Mouse (Mus musculus): ENCODE data around the gene Actn4. TPM values are rescaled to one million over a fixed set of nuclear protein-coding genes. Genes with fewer than 3 reads are reported as not detected.
"Not testable (repeated sequence)": the region's sequence is repeated elsewhere in the genome, so short reads cannot be mapped to it uniquely, and the experiment has no call there.

Gene Actn4
- total and polyA plus RNA-seq, 2 experiments from 2014 or later = 120 to 171 TPM

DNA sequence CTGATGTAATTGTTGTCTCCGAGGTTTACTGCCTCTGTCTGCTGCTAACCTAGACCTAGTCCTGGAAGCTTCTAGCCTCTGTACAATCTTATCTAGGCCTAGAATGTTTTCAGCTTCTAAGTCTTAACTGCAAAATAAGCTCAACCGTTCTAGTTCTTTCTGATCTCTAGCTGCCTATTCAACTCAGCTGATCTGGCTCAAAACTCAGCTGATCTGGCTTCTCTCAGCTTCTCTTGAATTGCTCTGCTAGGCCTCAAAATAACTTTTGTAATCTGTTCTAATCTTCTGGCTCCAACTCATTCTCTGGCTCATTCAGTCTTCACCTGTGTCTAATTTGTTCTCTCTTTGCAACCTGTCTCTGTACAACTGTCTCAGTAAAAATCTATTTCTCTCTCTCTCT is 87.6 kb downstream of the Actn4 start:
- Histone ChIP-seq H3K9me3 (replicated peaks; ENCODE audit: control insufficient read depth, low read length) (no peaks in the 10 kb centered on the region), H3K4me3 (ENCODE audit: low read depth, low read length) (no peak overlapping the region), H3K4me1 (ENCODE audit: control insufficient read depth, insufficient read depth) (no peaks in the 10 kb centered on the region), H3K27me3 (ENCODE audit: control insufficient read depth, insufficient read depth, low read length) (no peaks in the 10 kb centered on the region), H3K4me2 (ENCODE audit: low read depth, low read length) (no peak overlapping the region), H3K36me3 (replicated peaks; ENCODE audit: control insufficient read depth, insufficient read depth, low read length) (no peaks in the 10 kb centered on the region), H3K27ac (ENCODE audit: low read depth) (no peak overlapping the region), H3K9ac (replicated peaks; ENCODE audit: low read depth, low read length) (no peak overlapping the region)
- 56% methylated on average over 2 of the region's 2 CpGs for WGBS
- DNase-seq (ENCODE audit: low spot score) = no peak
- no peak for ATAC-seq (ENCODE audit: insufficient read depth, low read depth)
- TF ChIP-seq EP300 (IDR thresholded peaks at IDR 0.05; ENCODE audit: low read depth) (no peak), CTCF (IDR thresholded peaks at IDR 0.05; ENCODE audit: low read depth) (no peak)

DNA sequence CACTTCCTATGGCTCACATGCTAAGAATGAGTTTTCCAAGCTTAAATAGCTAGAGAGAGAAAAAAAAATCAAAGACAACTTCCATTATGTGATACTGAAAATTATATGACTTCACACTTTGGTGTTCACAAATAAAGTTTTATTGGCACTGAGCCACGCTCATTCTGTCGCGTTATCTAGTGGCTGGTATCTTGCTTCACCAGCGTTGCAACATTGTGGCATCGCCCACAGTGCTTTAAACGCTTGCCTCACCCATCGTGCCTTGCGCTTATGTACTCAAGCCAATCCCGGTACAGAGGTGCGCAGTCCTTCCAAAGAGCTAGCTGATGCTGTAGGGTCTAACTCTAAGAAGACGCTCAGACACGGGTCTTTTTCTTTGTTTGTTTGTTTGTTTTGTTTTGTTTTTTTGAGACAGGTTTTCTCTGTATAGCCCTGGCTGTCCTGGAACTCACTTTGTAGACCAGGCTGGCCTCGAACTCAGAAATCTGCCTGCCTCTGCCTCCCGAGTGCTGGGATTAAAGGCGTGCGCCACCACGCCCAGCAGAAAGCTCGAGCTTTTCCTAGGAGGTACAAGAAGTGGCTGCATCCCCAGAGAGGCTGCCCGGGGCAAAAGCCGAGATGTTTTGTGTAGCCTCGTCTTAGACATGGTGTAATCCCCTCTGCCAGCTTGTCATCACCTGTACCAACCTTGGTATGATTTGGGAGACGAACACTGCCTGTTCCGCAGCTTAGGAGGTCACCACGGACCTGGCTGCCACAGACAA is 91.1 kb downstream of the Actn4 start:
- no peak for TF ChIP-seq CTCF (IDR thresholded peaks at IDR 0.05; ENCODE audit: low read depth)
- no peak for TF ChIP-seq EP300 (IDR thresholded peaks at IDR 0.05; ENCODE audit: low read depth)
- DNase-seq (ENCODE audit: low spot score) (no peak), ATAC-seq (ENCODE audit: insufficient read depth, low read depth) (no peak)
- Histone ChIP-seq H3K4me2 (ENCODE audit: low read depth, low read length) (no peak overlapping the region), H3K36me3 (replicated peaks; ENCODE audit: control insufficient read depth, insufficient read depth, low read length) (no peaks in the 10 kb centered on the region), H3K9ac (replicated peaks; ENCODE audit: low read depth, low read length) (no peak overlapping the region), H3K4me1 (ENCODE audit: control insufficient read depth, insufficient read depth) (no peaks in the 10 kb centered on the region), H3K27ac (ENCODE audit: low read depth) (no peak overlapping the region), H3K9me3 (replicated peaks; ENCODE audit: control insufficient read depth, low read length) (no peaks in the 10 kb centered on the region), H3K4me3 (ENCODE audit: low read depth, low read length) (no peak overlapping the region), H3K27me3 (ENCODE audit: control insufficient read depth, insufficient read depth, low read length) (no peaks in the 10 kb centered on the region)
- WGBS = 74% methylated on average over 24 of the region's 24 CpGs

DNA sequence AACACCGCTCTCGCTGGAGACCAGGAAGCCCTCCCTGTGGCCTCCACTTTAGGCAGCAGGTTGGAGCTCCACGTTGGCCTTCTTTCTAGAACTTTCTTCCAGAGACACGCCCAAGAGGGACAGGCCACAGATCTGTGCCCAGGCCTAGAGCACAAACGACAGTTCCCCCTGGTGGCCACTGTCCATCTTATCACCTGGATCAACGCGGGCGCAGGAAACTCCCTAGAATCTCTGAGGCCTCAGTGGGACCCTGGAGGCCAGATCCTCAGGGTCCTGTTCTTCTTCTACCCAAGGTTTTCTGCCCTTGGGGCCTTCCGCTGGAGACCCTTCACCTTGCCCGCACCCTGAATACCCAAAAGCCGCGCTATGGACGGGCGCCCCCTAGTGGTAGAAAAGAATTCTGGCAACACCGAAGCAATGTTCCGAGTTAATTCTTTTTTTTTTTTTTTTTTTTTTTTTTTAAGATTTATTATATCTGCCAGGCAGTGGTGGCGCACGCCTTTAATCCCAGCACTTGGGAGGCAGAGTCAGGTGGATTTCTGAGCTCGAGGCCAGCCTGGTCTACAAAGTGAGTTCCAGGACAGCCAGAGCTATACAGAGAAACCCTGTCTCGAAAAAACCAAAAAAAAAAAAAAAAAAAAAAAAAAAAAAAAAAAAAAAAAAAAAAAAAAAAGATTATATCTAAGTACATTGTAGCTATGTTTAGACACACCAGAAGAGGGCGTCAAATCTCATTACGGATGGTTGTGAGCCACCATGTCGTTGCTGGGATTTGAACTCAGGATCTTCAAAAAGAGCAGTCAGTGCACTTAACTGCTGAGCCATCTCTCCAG is 94.4 kb downstream of the Actn4 start:
- 21% methylated on average over 23 of the region's 23 CpGs for WGBS
- H3K9ac ChIP-seq (replicated peaks; ENCODE audit: low read depth, low read length) = not testable (repeated sequence)

DNA sequence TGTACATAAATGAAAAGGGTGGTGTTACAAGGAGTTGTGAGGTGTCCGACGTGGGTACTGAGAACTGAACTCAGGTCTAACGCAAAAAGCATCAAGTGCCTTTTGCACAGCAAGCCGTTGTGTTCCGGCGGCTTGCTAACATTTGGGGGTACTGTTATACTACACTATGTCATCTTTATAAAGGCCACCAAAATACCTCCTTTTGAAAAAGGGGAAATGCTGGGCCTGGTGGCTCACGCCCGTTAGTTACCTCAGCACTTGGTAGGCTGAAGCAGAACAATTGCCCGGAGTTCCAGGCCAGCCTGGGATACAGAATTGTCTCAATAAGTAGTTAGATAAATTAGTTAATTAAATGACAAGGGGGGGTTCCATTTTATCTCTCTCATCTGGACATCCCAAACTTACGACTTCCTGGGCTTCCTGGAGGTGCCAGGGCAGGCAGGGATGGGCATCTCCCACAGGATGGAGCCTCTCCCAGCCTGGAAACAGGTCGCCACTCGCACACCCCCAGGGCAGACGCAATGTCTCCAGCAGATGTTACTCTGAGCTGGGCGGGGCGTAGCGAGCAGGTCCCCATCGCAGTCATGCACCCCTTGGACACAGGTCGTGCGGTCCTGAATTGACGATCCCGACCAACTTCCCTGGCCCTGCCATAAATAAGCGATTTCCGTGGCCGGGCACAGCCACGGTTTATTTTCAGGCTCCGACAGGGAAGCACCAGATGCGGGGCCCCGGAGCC is 95.2 kb downstream of the Actn4 start:
- WGBS = 90% methylated on average over 28 of the region's 28 CpGs
- peaks cover 9% of the 10 kb centered on the region; the same call in 1 of the 2 replicates for H3K4me1 ChIP-seq (ENCODE audit: control insufficient read depth, insufficient read depth)
- H3K36me3 ChIP-seq (replicated peaks; ENCODE audit: control insufficient read depth, insufficient read depth, low read length) = no peaks in the 10 kb centered on the region
- no peaks in the 10 kb centered on the region for H3K9me3 ChIP-seq (replicated peaks; ENCODE audit: control insufficient read depth, low read length)
- H3K9ac ChIP-seq (replicated peaks; ENCODE audit: low read depth, low read length) = no peak overlapping the region
- DNase-seq (ENCODE audit: low spot score) (no peak), ATAC-seq (ENCODE audit: insufficient read depth, low read depth) (no peak)
- no peak overlapping the region; the same call in 1 of the 2 replicates for H3K4me3 ChIP-seq (ENCODE audit: low read depth, low read length)
- H3K27me3 ChIP-seq (ENCODE audit: control insufficient read depth, insufficient read depth, low read length) = no peaks in the 10 kb centered on the region
- H3K27ac ChIP-seq (ENCODE audit: low read depth) = 0 out of 2 replicates have a peak overlapping the region, but pooled peaks have one; percentile 27
- no peak overlapping the region for H3K4me2 ChIP-seq (ENCODE audit: low read depth, low read length)
- TF ChIP-seq CTCF (IDR thresholded peaks at IDR 0.05; ENCODE audit: low read depth) (no peak), EP300 (IDR thresholded peaks at IDR 0.05; ENCODE audit: low read depth) (no peak)

More for the DNA sequence above, 94.4 kb downstream of the Actn4 start:
- Histone ChIP-seq H3K4me2 (ENCODE audit: low read depth, low read length) (peak overlapping the region; percentile 48), H3K27ac (ENCODE audit: low read depth) (0 out of 2 replicates have a peak overlapping the region, but pooled peaks have one; percentile 27), H3K4me3 (ENCODE audit: low read depth, low read length) (peak overlapping the region; percentile 21)
- H3K27me3 ChIP-seq (ENCODE audit: control insufficient read depth, insufficient read depth, low read length); H3K4me1 ChIP-seq (ENCODE audit: control insufficient read depth, insufficient read depth); H3K9me3 ChIP-seq (replicated peaks; ENCODE audit: control insufficient read depth, low read length); H3K36me3 ChIP-seq (replicated peaks; ENCODE audit: control insufficient read depth, insufficient read depth, low read length): not testable (repeated sequence)
- ATAC-seq (ENCODE audit: insufficient read depth, low read depth) (peak; percentile 65), DNase-seq (ENCODE audit: low spot score) (peak; percentile 74)
- peak; percentile 59 for TF ChIP-seq CTCF (IDR thresholded peaks at IDR 0.05; ENCODE audit: low read depth)

Measured in heart, postnatal 0 days (tissue).